Mouse (Mus musculus) liver, postnatal 0 days (tissue): ENCODE measurements at regions not wholly inside any gene's neighbourhood (a gene's known extent, or its start where the extent isn't known, plus 50 kb on each side); places are given as distances from the start of the nearest gene placed in this dataset.

Experiments
- ATAC-seq: fragments of 200-750 bp; cut with Nextera tagmentation; 2 replicates; pipeline ENCODE4 v1.8.0; 2017; ENCODE audit warnings: mild to moderate bottlenecking, moderate library complexity
- DNase-seq: peaks from one replicate; pipeline ENCODE4 v3.0.0-alpha.2; 2016
- H3K27ac ChIP-seq: fragments of 300-500 bp; sonication (generic); 2 replicates; pipeline ENCODE4 v1.5.1; 2014; ENCODE audit warnings: antibody characterized with exemption, moderate library complexity, mild to moderate bottlenecking, low read depth
- H3K27me3 ChIP-seq: fragments of 300-500 bp; sonication (generic); 2 replicates; pipeline ENCODE4 v1.6.1; 2014; ENCODE audit warnings: low read length, control low read depth, mixed read lengths; ENCODE audit not compliant: insufficient read depth
- H3K36me3 ChIP-seq: fragments of 300-500 bp; sonication (generic); replicated peaks from 2 replicates; pipeline ENCODE4 v1.6.1; 2014; ENCODE audit warnings: mild to moderate bottlenecking, control low read depth, low read length, moderate library complexity, mixed read lengths; ENCODE audit not compliant: insufficient read depth
- H3K4me1 ChIP-seq: fragments of 300-500 bp; sonication (generic); 2 replicates; pipeline ENCODE4 v1.6.1; 2014; ENCODE audit warnings: antibody characterized with exemption, mild to moderate bottlenecking, control low read depth; ENCODE audit not compliant: insufficient read depth
- H3K4me2 ChIP-seq: fragments of 300-500 bp; sonication (generic); 2 replicates; pipeline ENCODE4 v1.6.1; 2014; ENCODE audit warnings: low read depth, mild to moderate bottlenecking, low read length, moderate library complexity, mixed read lengths
- H3K4me3 ChIP-seq: fragments of 300-500 bp; sonication (generic); 2 replicates; pipeline ENCODE4 v1.5.1; 2014; ENCODE audit warnings: low read depth, low read length
- H3K9ac ChIP-seq: fragments of 300-500 bp; sonication (generic); replicated peaks from 2 replicates; pipeline ENCODE4 v1.6.1; 2014; ENCODE audit warnings: mild to moderate bottlenecking, moderate library complexity
- H3K9me3 ChIP-seq: fragments of 300-500 bp; sonication (generic); 2 replicates; pipeline ENCODE4 v1.6.1; 2016; ENCODE audit warnings: mild to moderate bottlenecking, control low read depth, low read length, mixed read lengths
- CTCF ChIP-seq: sonication (generic); IDR thresholded peaks from 2 replicates; pipeline ENCODE4 v1.5.1; 2016; ENCODE audit warnings: antibody characterized with exemption, low read depth
- EP300 ChIP-seq: IDR thresholded peaks from 2 replicates; pipeline ENCODE4 v1.6.1; 2016; ENCODE audit warnings: antibody characterized with exemption, low read depth, mild to moderate bottlenecking
- WGBS: fragments of 180-500 bp; shearing (Covaris S2); extraction: QIAGEN DNeasy Blood & Tissue Kit; methylation state at CpG from one replicate; pipeline ENCODE4 v1.1.7; 2014; ENCODE audit not compliant: insufficient replicate concordance; 5-methylcytosine and 5-hydroxymethylcytosine counted together

DNA sequence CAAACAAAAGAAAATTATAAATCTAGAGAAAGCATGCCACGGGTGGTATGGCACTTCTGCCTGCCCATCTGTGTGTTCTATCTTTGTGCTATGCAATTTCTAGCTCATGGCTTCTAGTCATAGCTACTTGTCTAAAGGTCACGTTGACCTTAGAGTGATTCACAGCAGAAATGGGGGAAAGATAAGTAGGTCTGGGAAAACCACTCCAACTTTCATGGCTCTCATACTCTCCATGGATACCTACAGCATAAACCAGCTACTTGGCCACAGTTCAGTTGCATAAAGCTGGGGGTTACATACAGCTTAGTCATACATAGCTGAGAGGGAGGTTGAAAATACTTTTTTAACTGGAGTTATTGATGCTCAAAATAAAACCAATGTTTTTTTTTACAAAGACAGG lies 100.6 kb upstream of the Trpc6 start:
- DNase-seq = no peak
- Histone ChIP-seq H3K4me3 (no peak overlapping the region), H3K4me2 (no peak overlapping the region), H3K4me1 (no peaks in the 10 kb centered on the region), H3K36me3 (no peaks in the 10 kb centered on the region), H3K9me3 (no peaks in the 10 kb centered on the region), H3K27ac (no peak overlapping the region), H3K9ac (no peak overlapping the region), H3K27me3 (no peaks in the 10 kb centered on the region)
- no peak for ATAC-seq
- TF ChIP-seq CTCF (no peak), EP300 (no peak)
- 67% methylated on average over 2 of the region's 2 CpGs for WGBS

DNA sequence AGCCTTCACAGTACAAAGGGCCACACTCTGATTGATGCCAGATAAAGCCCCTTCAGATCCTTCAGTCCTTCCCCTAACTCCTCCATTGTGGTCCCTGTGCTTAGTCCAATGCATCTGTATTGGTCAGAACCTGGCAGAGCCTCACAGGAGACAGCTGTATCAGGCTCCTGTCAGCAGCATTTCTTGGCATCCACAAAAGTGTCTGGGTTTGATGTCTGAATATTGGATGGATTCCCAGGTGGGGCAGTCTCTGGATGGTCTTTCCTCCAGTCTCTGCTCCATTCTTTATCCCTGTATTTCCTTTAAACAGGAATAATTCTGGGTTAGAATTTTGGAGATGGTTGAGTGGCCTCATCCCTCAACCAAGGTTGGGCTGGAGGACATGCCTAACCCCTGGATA lies 92.5 kb upstream of the Trpc6 start:
- H3K9ac ChIP-seq = no peak overlapping the region
- no peaks in the 10 kb centered on the region for H3K27me3 ChIP-seq
- no peak overlapping the region for H3K4me3 ChIP-seq
- ATAC-seq (no peak), DNase-seq (no peak)
- H3K36me3 ChIP-seq = no peaks in the 10 kb centered on the region
- no peaks in the 10 kb centered on the region for H3K4me1 ChIP-seq
- H3K4me2 ChIP-seq = no peak overlapping the region
- no peak for TF ChIP-seq EP300
- no peak for TF ChIP-seq CTCF
- no peaks in the 10 kb centered on the region for H3K9me3 ChIP-seq
- H3K27ac ChIP-seq = no peak overlapping the region

DNA sequence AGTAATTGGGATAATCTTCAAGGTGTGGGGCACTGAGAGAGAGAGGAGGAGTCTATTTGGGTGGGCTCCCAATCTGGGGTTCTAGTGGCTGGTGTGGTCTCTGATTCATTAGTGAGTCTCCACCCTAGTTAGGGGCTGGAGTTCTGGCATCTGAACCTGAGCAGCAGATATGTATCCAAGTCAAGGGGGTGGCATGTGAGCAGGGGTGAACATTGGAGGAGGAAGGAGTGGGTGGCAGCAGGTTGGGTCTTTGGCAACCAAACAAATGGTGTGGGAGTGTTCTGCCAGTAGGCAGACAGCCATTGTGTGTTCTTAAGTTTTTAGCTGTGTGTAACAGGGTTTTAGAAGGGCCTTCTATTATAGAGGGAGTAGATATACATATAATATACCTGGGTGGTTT lies 90.4 kb upstream of the Trpc6 start:
- Histone ChIP-seq H3K4me1 (no peaks in the 10 kb centered on the region), H3K27ac (no peak overlapping the region), H3K9ac (no peak overlapping the region), H3K27me3 (no peaks in the 10 kb centered on the region), H3K4me3 (no peak overlapping the region), H3K36me3 (no peaks in the 10 kb centered on the region), H3K4me2 (no peak overlapping the region), H3K9me3 (no peaks in the 10 kb centered on the region)
- DNase-seq (no peak), ATAC-seq (no peak)
- TF ChIP-seq CTCF (no peak), EP300 (no peak)

DNA sequence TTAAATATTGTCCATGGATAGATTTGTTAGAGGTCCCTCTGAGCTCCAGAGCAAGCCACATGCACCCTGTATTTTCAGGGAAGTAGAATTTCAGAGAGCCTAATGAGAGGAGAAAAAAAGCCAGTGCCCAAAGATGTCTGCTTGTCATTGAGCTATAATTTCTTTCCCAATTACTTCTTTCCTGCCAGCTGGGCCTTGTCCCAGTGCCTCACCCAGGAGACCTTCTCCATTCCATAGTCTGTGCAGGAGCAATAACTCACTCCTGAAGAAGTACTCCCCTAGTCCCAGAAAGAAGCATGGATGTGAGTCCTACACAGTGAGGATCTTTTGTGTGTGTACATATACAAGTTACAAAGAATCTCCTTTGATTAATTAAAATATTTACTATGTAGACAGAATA lies 89.4 kb upstream of the Trpc6 start:
- H3K36me3 ChIP-seq = no peaks in the 10 kb centered on the region
- no peaks in the 10 kb centered on the region for H3K4me1 ChIP-seq
- H3K27me3 ChIP-seq = no peaks in the 10 kb centered on the region
- no peak overlapping the region for H3K9ac ChIP-seq
- ATAC-seq = no peak
- TF ChIP-seq CTCF (no peak), EP300 (no peak)
- H3K4me2 ChIP-seq = no peak overlapping the region
- H3K27ac ChIP-seq = no peak overlapping the region
- no peak for DNase-seq
- no peaks in the 10 kb centered on the region for H3K9me3 ChIP-seq
- no peak overlapping the region for H3K4me3 ChIP-seq

DNA sequence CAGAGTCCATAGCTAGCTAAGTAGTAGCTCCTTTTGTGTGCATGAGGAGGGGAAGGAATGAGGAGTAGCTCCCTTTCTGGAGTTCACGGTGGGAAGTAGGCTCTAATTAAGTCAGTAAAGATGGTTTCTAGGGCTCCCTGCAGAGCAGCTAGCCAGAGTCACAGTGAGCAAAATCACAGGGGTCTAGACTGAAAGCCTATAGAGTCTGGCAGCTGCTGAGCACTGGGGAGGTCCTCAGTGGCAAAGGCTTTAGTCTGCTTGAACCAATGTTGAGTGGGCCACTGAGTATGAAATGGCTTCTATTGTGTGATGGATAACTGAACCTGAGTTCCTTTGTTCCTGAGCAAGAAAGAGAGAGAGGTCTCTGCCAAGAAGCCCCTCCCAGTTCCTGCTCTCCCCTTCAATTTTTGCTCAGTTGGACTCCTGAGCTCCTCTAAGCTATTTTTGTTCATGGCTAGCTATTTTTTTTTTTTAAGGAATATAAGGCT lies 84.8 kb upstream of the Trpc6 start:
- DNase-seq (no peak), ATAC-seq (no peak)
- Histone ChIP-seq H3K27me3 (no peaks in the 10 kb centered on the region), H3K36me3 (no peaks in the 10 kb centered on the region), H3K9ac (no peak overlapping the region), H3K4me2 (no peak overlapping the region), H3K9me3 (no peaks in the 10 kb centered on the region), H3K27ac (no peak overlapping the region), H3K4me1 (no peaks in the 10 kb centered on the region), H3K4me3 (no peak overlapping the region)
- 31% methylated on average over 1 of the region's 1 CpGs for WGBS
- TF ChIP-seq CTCF = no peak
- TF ChIP-seq EP300 = no peak

DNA sequence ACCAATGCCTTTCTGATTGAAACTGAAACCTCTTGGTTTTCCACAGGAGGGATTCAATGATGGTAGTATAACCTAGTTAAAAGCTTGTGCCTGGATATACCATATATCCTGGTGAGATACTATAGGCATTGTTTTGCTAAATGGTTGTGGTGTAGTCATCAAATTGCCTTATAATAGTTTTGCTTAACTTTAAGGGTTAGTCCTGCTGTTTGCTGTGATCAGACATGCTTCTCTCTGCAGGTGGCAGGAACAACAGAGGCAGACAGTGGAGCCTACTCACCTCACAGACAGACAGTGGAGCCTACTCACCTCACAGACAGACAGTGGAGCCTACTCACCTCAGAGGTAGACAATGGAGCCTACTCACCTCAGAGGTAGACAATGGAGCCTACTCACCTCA lies 82.2 kb upstream of the Trpc6 start:
- Histone ChIP-seq H3K27ac (no peak overlapping the region), H3K9ac (no peak overlapping the region), H3K4me2 (no peak overlapping the region), H3K27me3 (no peaks in the 10 kb centered on the region), H3K36me3 (no peaks in the 10 kb centered on the region), H3K4me1 (no peaks in the 10 kb centered on the region), H3K9me3 (no peaks in the 10 kb centered on the region), H3K4me3 (no peak overlapping the region)
- no peak for DNase-seq
- TF ChIP-seq EP300 (no peak), CTCF (no peak)
- no peak for ATAC-seq

DNA sequence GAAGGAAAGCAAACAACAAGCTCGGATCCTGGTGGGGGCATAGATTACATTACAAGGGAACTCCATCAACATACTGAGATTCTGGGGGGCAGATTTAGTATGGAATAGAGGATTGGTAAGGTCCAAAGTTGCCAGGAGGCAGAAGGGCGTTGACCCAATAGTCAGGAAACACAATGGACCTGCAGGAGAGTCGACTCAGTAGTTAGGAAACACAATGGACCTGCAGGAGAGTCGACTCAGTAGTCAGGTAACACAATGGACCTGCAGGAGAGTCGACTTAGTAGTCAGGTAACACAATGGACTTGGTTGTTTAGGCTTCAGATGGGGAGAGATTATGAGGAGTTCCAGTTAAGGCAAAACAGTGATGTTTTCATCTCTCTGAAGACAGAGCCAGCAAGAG lies 81.1 kb upstream of the Trpc6 start:
- 34% methylated on average over 5 of the region's 5 CpGs for WGBS
- Histone ChIP-seq H3K4me3 (no peak overlapping the region), H3K9ac (no peak overlapping the region), H3K4me1 (no peaks in the 10 kb centered on the region), H3K9me3 (no peaks in the 10 kb centered on the region), H3K27ac (no peak overlapping the region), H3K36me3 (no peaks in the 10 kb centered on the region), H3K4me2 (no peak overlapping the region), H3K27me3 (no peaks in the 10 kb centered on the region)
- TF ChIP-seq EP300 = no peak
- no peak for TF ChIP-seq CTCF
- DNase-seq = no peak
- ATAC-seq = no peak
